Mouse (Mus musculus): ENCODE measurements around the gene Dnah7b.
"Not testable (repeated sequence)": the region's sequence is repeated elsewhere in the genome, so short reads cannot be mapped to it uniquely, and the experiment has no call there.

DNA sequence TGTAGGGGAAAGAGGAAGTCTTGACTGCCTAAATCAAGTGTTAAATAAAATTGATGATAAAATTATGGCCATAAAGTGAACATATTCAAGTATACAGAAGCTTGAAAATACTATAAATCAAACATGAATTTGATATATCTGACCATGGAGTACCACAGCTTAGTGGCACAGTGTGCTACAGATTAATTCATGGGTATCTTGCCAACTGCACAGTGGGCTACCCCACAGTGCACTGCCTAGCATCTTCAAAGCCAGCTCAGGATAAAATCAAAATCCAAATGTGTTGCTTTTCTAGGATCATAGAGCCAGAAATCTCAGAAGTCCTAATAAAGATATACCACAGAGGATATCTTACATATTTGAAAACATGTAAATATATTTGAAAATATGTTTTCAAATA lies 46.5 kb downstream of the Dnah7b start:
- not testable (repeated sequence) for TF ChIP-seq CTCF (IDR thresholded peaks at IDR 0.05; ENCODE audit: low read depth); EP300 (optimal IDR thresholded peaks at IDR 0.05)

Data from stomach, postnatal 0 days (tissue).